Mouse (Mus musculus): ENCODE results near the gene Mmp27. TPM values are rescaled to one million over a fixed set of nuclear protein-coding genes. Genes with fewer than 3 reads are reported as not detected.
A peak's percentile ranks its signal among the peaks of the same experiment; 100 is the strongest.

Gene Mmp27
- total RNA-seq, 2 experiments from 2014 or later: not detected

DNA sequence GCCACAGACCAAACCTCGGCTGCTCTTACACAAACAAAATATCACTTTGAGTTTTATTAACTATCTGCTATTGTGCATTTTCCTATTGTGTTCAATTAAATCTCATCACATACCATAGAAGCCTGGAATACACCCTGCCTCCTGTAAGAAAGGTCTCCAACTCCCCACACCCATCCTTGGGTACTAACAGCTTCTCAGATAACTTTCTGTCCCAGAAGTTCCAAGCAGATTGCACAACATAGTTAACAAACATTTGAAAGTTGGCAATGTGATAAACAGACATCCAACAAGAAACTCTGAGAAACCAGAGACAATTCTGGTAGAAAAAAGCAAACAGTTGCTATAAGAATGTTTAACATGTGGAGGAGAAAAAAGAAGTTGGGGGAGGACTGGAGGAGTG is 711 bp upstream of the Mmp27 start:
- Histone ChIP-seq H3K4me3 (no peak overlapping the region), H3K27ac (no peak overlapping the region)
- DNase-seq (ENCODE audit: low spot score in 2 of 2): no peak
- no peak for TF ChIP-seq CTCF (conservative IDR thresholded peaks at IDR 0.05)

DNA sequence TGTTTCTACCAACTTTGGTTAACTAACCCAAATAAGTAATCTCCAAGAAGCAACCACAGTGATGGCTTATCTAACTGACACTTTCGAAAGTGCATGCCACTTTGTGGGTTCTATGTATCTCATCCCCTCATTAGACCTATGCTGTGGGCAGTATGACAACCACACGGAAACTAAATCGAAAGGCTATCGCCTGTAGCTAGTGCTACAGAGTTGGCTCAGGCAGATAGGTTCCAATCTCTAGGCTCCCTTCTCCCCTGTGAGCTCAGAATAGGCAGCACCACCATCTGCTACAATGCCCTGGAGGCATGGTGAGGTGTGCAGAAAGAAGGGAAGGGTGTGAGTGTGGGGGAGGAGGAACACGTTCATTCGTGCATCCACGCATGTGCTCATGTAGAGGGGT is 992 bp downstream of the Mmp27 start:
- TF ChIP-seq CTCF (conservative IDR thresholded peaks at IDR 0.05): no peak

DNA sequence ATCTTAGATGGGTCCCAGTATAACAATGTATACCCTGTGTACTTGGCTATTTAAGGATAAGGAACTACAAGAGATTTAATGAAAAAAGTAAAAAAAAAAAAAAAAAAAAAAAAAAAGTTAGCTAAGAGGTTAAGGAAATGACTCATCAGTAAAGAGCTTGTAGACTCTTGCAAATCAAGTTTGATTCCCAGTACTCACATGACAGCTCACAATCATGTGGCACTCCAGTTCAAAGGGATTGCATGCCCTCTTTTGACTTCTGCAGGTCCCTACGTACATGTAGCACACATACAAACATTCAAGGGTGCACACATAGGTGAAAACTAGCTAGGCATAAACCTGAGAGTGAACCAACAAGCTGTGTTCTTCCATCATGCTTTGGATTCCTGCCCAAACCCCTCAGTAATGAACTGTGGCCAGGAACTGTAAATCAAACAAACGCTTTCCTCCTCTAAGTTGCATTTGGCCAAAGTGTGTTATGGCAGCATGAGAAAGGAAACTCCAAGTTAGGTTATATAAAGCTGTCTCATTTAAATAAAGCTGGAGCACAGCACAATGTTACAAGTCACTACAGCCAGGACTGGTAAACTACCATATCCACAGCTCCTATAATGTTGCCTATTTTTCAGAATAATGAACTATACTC is 1.6 kb downstream of the Mmp27 start:
- Histone ChIP-seq H3K4me3 (no peak overlapping the region), H3K27ac (no peak overlapping the region)
- DNase-seq (ENCODE audit: low spot score in 2 of 2): no peak
- TF ChIP-seq CTCF (conservative IDR thresholded peaks at IDR 0.05): no peak

More for the DNA sequence above, 992 bp downstream of the Mmp27 start:
- no peak overlapping the region for H3K27ac ChIP-seq
- DNase-seq (ENCODE audit: low spot score in 2 of 2): no peak
- H3K4me3 ChIP-seq: no peak overlapping the region

- Histone ChIP-seq H3K27ac (no peak overlapping the region), H3K4me3 (no peak overlapping the region)
- no peak for DNase-seq (ENCODE audit: low spot score in 2 of 2)
- no peak for TF ChIP-seq CTCF (conservative IDR thresholded peaks at IDR 0.05)
Measured at GRCm38 (mm10) chr9:7575526-7575925, 4.3 kb downstream of the Mmp27 start.

DNA sequence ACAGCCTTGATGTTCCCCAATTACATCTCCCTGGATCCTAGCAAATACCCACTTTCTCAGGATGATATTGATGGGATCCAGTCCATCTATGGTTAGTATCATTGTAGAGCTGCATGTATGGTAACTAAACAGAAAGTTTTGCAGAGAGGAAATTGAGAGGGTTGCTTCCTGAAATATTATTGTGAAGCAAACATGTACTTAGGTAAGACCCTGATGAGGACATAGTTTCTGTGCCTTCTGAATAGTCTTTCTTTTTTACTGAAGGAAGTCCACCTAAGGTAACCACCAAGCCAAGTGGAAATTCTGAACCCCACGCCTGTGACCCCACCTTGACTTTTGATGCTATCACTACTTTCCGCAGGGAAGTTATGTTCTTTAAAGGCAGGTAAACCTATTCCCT is 6.2 kb downstream of the Mmp27 start:
- Histone ChIP-seq H3K27ac (no peak overlapping the region), H3K4me3 (no peak overlapping the region)
- TF ChIP-seq CTCF (conservative IDR thresholded peaks at IDR 0.05): no peak
- DNase-seq (ENCODE audit: low spot score in 2 of 2): no peak

- Histone ChIP-seq H3K27ac (no peak overlapping the region), H3K4me3 (no peak overlapping the region)
- TF ChIP-seq CTCF (conservative IDR thresholded peaks at IDR 0.05): no peak
- no peak for DNase-seq (ENCODE audit: low spot score in 2 of 2)
Measured at GRCm38 (mm10) chr9:7590063-7590462, 18.9 kb downstream of the Mmp27 start.

DNA sequence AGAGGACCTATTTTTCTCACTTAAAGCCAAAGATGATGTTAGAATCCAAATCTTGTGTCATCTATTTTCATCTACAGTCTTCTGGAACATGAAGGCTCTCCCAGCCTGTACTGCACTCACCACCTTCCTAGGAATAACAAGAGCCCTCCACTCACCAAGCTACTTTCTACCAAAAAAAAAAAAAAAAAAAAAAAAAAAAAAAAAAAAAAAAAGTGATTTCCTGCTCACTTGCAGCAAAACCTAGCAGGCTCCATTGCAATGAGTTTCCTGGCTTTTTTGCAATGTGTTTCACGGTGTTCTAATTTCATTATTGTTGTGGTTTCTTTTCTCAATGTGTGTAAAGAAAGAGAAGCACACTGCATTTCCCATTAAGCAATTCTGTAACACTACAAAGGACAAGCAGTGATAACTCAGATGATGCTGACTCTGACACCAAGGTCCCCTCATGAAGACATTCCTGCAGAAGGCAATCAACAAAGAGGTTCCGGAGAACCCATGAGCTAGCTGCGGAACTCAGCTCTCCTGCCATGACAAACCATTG is 22.1 kb downstream of the Mmp27 start:
- Histone ChIP-seq H3K4me3 (no peak overlapping the region), H3K27ac (no peak overlapping the region)
- TF ChIP-seq CTCF (conservative IDR thresholded peaks at IDR 0.05): no peak
- DNase-seq (ENCODE audit: low spot score in 2 of 2): no peak

DNA sequence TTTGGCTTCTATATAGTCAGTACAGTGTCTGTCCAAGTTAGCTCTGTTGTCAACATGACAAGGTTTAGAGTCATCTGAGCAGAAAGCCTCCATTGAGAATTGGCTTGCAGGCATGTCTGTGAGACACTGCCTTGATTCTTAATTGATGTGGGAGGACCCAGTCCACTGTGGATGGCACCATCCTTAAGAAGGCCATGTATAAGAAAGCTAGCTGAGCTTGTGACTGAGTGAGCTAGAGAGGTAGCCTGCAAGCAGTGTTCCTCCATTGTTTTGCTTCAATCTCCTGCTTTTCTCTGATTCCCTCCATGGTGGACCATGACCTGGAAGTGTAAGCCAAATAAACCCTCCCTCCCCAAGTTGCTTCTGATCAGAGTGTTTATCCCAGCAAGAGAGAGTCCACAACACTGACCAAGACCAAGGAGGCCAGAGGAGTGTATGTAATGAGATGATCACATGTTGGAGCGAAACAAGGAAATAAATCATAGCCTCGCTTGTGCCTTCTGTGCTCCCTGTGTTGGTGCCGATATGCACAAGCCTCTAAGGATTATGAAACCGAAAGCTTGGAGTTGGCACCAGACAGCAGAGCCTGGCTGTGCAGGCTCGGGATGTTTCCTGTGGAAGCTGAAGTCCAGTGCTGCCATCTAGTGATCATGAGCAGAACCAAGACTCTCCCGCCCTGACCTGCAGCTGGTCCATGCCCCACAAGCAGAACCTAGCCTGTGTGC is 23.8 kb downstream of the Mmp27 start:
- Histone ChIP-seq H3K27ac (peak overlapping the region; percentile 90), H3K4me3 (peak overlapping the region; percentile 49)
- peak; percentile 80 to 85 for DNase-seq (ENCODE audit: low spot score in 2 of 2)
- TF ChIP-seq CTCF (conservative IDR thresholded peaks at IDR 0.05): peak; percentile 93

DNA sequence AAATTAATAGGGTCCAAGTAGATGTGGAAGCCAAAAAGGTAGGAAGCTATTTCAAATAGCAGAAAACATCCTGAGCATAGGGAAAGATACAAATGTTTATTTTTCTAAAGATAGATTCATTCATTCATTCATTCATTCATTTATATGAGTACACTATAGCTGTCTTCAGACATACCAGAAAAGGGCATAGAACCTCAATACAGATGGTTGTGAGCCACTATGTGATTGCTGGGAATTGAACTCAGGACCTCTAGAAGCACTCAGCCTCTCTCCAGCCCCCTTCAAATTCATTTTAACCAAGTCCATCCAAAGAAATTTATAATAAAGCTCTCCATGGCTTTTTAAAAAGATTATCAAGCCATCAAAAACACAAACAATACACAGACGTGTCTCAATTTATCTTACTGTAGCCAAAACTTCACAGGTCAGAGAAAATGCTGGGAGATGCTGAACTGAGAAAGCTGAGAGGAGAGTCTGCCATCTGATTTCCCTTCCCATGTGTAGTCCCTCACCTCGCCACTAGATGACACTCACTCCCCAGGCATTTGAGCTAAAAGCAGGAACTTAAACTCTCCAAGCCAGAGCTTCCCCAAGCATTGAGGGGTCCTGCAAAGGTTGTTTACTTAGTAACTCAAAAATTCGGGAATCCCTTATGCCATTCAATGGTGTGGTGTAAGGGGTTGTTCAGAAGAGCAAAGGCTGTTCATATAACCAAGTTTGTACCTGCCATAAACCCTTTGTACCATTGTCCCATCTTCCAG is 32.0 kb downstream of the Mmp27 start:
- peak; percentile 99 for TF ChIP-seq CTCF (conservative IDR thresholded peaks at IDR 0.05)
- Histone ChIP-seq H3K27ac (no peak overlapping the region), H3K4me3 (no peak overlapping the region)
- peak; percentile 50 to 75 for DNase-seq (ENCODE audit: low spot score in 2 of 2)

DNA sequence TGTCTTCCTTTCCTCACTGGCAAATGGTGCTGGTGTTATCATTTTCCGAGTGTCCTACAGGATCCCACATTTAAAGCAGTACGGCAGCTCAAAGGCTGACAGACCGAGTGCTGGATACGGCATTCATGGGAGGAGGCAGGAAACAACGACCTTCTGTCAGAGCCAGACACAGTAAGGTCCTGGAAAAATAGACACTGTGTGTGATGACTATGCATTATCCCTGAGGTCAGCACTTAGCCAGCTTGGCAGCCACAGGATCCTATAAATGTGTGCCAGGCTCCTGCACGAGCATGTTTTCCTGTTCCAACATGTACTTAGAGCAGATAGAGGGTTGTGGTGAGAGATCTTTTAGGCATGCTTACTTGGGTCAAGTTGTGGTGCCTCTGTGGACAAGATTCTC is 32.8 kb downstream of the Mmp27 start:
- TF ChIP-seq CTCF (conservative IDR thresholded peaks at IDR 0.05): no peak
- DNase-seq (ENCODE audit: low spot score in 2 of 2): no peak
- H3K4me3 ChIP-seq: no peak overlapping the region
- no peak overlapping the region for H3K27ac ChIP-seq

DNA sequence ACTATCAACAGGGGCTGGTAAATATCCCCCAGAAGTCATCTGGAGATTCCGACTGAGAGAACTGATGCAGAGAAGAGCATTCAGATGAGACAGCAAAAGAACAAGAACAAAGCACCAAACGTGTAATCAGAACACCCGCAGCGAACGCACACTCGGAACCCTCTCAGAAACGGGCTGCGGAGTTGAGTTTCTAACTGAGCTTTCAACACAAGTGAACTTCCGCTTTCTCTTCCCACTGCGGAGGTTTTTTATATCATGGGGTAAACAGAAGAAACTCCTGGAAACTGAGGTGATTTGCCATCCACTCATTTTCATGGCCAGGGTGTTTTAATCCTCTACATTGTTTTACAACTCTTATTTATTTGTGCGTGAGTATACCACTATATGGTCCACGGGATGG is 34.4 kb downstream of the Mmp27 start:
- Histone ChIP-seq H3K27ac (no peak overlapping the region), H3K4me3 (no peak overlapping the region)
- TF ChIP-seq CTCF (conservative IDR thresholded peaks at IDR 0.05): no peak
- DNase-seq (ENCODE audit: low spot score in 2 of 2): no peak

GRCm38 (mm10) chr9:7622582-7622981 is 51.4 kb downstream of the Mmp27 start:
- H3K4me3 ChIP-seq: no peak overlapping the region
- no peak overlapping the region for H3K27ac ChIP-seq
- DNase-seq (ENCODE audit: low spot score in 2 of 2): no peak
- TF ChIP-seq CTCF (conservative IDR thresholded peaks at IDR 0.05): no peak

DNA sequence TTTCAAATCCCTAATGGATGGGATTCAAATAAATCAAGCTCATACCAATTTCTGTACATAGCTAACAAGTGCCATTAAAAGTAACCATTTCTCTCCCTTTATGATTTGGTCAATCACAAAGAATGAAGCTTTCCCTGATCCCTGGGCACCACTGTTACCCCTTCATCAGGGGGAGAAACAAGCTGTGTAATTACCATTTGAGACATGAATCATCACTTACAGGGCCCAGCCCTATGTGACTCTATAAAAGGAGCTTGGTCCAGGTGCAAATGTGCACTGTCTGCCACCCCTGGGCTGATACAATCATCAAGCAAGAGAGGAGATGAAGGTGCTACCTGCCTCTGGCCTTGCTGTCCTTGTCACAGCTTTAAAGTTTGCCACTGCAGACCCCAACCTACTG is 56.7 kb downstream of the Mmp27 start, which contains the start of gene Mmp20:
Gene Mmp20, plus strand, starts transcription at position 301 of the 400 bp plus-strand sequence.
- Histone ChIP-seq H3K27ac (no peak within 1 kb of the TSS), H3K4me3 (no peak within 1 kb of the TSS)
- no peak for TF ChIP-seq CTCF (conservative IDR thresholded peaks at IDR 0.05)
- DNase-seq (ENCODE audit: low spot score in 2 of 2): no peak

Other genes starting within 250 kb of the Mmp27 start
- not detected for gene Mmp12, start 227.0 kb upstream of the Mmp27 start, total RNA-seq (2021)
- not detected for gene Mmp1b, start 183.3 kb upstream of the Mmp27 start, total RNA-seq (2021)
- not detected for gene Mmp3, start 125.6 kb upstream of the Mmp27 start, total RNA-seq (2021)
- not detected for gene Mmp10, start 69.0 kb upstream of the Mmp27 start, total RNA-seq (2021)
- not detected for gene Mmp8, start 12.9 kb upstream of the Mmp27 start, total RNA-seq (2021)
- not detected for gene Mmp20, start 56.8 kb downstream of the Mmp27 start, total RNA-seq (2021)
- gene Mmp7, start 120.7 kb downstream of the Mmp27 start, total RNA-seq (2021): not detected
- gene Tmem123, start 192.6 kb downstream of the Mmp27 start, total RNA-seq (2021): 10 to 100 TPM in 1 of 2 experiments, 1 to 10 TPM in 1; 9.9 to 11.1 TPM